Mouse (Mus musculus): ENCODE data around the gene Egr4. TPM values are rescaled to one million over a fixed set of nuclear protein-coding genes. Genes with fewer than 3 reads are reported as not detected.

Egr4 gene
- total RNA-seq (2014; rRNA removed) (0.77 and 0.90 TPM in 2 replicates), polyA plus RNA-seq (2015; fragmentation: Nextera tagmentation; extraction: Ambion mirVana) (0.12 and 0.19 TPM in 2 replicates)

- Histone ChIP-seq H3K27me3 (ENCODE audit: insufficient read depth, low read length) (peaks cover 51% of the 10 kb centered on the region), H3K9me3 (ENCODE audit: low read length) (no peaks in the 10 kb centered on the region), H3K4me1 (ENCODE audit: insufficient read depth, low read length) (peaks cover 6% of the 10 kb centered on the region), H3K27ac (ENCODE audit: low read depth, low read length) (no peak within 1 kb of the TSS), H3K4me2 (ENCODE audit: low read depth, low read length, poor library complexity, severe bottlenecking) (peak within 1 kb of the TSS; percentile 87), H3K4me3 (ENCODE audit: low read depth, low read length) (peak within 1 kb of the TSS; percentile 52), H3K9ac (replicated peaks; ENCODE audit: low read length, poor library complexity, severe bottlenecking) (peak within 1 kb of the TSS; percentile 29; the same call in 1 of the 2 replicates), H3K36me3 (ENCODE audit: insufficient read depth, low read length) (no peaks in the 10 kb centered on the region)
- no peak for TF ChIP-seq CTCF (IDR thresholded peaks at IDR 0.05)
- DNase-seq (ENCODE audit: low spot score) (peak; percentile 74), ATAC-seq (ENCODE audit: low FRiP score) (peak; percentile 74)
- under 1% methylated on average over 33 of the region's 38 CpGs for WGBS
Observed at GRCm38 (mm10) chr6:85513531-85513910, at the start of gene Egr4. Egr4 (minus strand) TSS chr6:85513589.

DNA sequence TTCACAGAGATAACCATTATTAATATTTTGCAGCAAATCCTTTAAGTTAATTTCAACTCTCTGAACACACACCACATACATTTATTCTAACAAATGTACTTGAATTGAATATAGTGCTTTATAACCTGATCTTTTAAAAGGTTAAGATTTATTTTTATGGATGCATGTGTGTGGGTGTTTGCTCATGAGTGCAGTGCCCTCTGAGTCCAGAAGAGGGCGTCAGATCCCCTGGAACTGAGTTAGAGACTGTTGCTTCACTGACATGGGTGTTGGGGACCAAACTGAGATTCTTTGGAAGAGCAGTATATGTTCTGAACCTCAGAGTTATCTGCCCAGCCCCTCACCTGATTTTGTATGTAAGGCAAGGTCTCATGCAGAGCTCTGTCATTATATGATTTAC, 49.0 kb upstream of the Egr4 start:
- no peak overlapping the region for H3K4me3 ChIP-seq (ENCODE audit: low read depth, low read length)
- H3K4me1 ChIP-seq (ENCODE audit: insufficient read depth, low read length) = no peaks in the 10 kb centered on the region
- H3K27me3 ChIP-seq (ENCODE audit: insufficient read depth, low read length) = no peaks in the 10 kb centered on the region
- no peak overlapping the region for H3K27ac ChIP-seq (ENCODE audit: low read depth, low read length)
- WGBS = 38% methylated on average over 1 of the region's 1 CpGs
- no peaks in the 10 kb centered on the region for H3K9me3 ChIP-seq (ENCODE audit: low read length)
- ATAC-seq (ENCODE audit: low FRiP score) = no peak
- DNase-seq (ENCODE audit: low spot score) = no peak
- no peak overlapping the region for H3K4me2 ChIP-seq (ENCODE audit: low read depth, low read length, poor library complexity, severe bottlenecking)
- no peak overlapping the region for H3K9ac ChIP-seq (replicated peaks; ENCODE audit: low read length, poor library complexity, severe bottlenecking)
- H3K36me3 ChIP-seq (ENCODE audit: insufficient read depth, low read length) = no peaks in the 10 kb centered on the region
- peak; percentile 40 for TF ChIP-seq CTCF (IDR thresholded peaks at IDR 0.05)

- no peak for TF ChIP-seq CTCF (IDR thresholded peaks at IDR 0.05)
- WGBS = 89% methylated on average over 5 of the region's 5 CpGs
Observed at GRCm38 (mm10) chr6:85547642-85548041, 34.3 kb upstream of the Egr4 start.

DNA sequence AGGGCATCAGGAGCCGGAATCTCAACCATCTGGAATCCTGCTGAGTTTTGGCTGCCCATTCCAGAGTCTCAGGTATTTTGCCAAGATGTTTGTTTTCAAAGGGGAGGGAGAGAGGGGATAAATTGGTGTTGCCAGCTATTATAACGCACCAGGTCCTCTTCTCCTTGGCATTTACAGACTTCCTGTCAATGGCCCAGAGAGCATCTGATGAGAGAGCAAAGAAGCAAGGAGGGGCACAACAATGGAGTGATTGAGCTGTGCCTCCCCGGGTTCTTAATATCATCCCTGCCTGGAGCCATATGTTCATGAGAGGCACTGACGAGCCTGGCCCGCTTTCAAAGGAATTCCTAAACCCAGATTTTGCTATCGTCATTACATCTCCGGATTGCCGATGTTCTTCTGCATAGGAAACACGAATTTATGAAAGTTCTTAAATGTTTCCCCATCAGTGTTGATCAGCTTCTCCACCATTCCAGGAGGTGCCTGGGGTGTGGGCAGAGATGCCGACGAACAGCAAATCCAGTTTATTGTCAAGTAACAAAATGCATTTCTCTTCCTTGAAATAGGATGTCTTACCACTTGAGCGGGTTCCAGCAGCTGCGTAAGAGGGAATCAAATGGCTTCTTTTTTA, 31.0 kb upstream of the Egr4 start:
- ATAC-seq (ENCODE audit: low FRiP score) (no peak), DNase-seq (ENCODE audit: low spot score) (peak; percentile 66)
- Histone ChIP-seq H3K4me1 (ENCODE audit: insufficient read depth, low read length) (no peaks in the 10 kb centered on the region), H3K27ac (ENCODE audit: low read depth, low read length) (no peak overlapping the region), H3K27me3 (ENCODE audit: insufficient read depth, low read length) (no peaks in the 10 kb centered on the region), H3K36me3 (ENCODE audit: insufficient read depth, low read length) (no peaks in the 10 kb centered on the region), H3K9ac (replicated peaks; ENCODE audit: low read length, poor library complexity, severe bottlenecking) (no peak overlapping the region), H3K9me3 (ENCODE audit: low read length) (no peaks in the 10 kb centered on the region), H3K4me2 (ENCODE audit: low read depth, low read length, poor library complexity, severe bottlenecking) (0 out of 2 replicates have a peak overlapping the region, but pooled peaks have one; percentile 7), H3K4me3 (ENCODE audit: low read depth, low read length) (no peak overlapping the region)
- TF ChIP-seq CTCF (IDR thresholded peaks at IDR 0.05) = no peak
- WGBS = 62% methylated on average over 13 of the region's 13 CpGs

More at GRCm38 (mm10) chr6:85547642-85548041, 34.3 kb upstream of the Egr4 start:
- H3K27me3 ChIP-seq (ENCODE audit: insufficient read depth, low read length) = no peaks in the 10 kb centered on the region
- H3K27ac ChIP-seq (ENCODE audit: low read depth, low read length) = no peak overlapping the region
- DNase-seq (ENCODE audit: low spot score) (no peak), ATAC-seq (ENCODE audit: low FRiP score) (no peak)
- no peak overlapping the region for H3K4me2 ChIP-seq (ENCODE audit: low read depth, low read length, poor library complexity, severe bottlenecking)
- H3K36me3 ChIP-seq (ENCODE audit: insufficient read depth, low read length) = no peaks in the 10 kb centered on the region
- no peaks in the 10 kb centered on the region for H3K9me3 ChIP-seq (ENCODE audit: low read length)
- H3K4me1 ChIP-seq (ENCODE audit: insufficient read depth, low read length) = no peaks in the 10 kb centered on the region
- no peak overlapping the region for H3K9ac ChIP-seq (replicated peaks; ENCODE audit: low read length, poor library complexity, severe bottlenecking)
- H3K4me3 ChIP-seq (ENCODE audit: low read depth, low read length) = no peak overlapping the region

DNA sequence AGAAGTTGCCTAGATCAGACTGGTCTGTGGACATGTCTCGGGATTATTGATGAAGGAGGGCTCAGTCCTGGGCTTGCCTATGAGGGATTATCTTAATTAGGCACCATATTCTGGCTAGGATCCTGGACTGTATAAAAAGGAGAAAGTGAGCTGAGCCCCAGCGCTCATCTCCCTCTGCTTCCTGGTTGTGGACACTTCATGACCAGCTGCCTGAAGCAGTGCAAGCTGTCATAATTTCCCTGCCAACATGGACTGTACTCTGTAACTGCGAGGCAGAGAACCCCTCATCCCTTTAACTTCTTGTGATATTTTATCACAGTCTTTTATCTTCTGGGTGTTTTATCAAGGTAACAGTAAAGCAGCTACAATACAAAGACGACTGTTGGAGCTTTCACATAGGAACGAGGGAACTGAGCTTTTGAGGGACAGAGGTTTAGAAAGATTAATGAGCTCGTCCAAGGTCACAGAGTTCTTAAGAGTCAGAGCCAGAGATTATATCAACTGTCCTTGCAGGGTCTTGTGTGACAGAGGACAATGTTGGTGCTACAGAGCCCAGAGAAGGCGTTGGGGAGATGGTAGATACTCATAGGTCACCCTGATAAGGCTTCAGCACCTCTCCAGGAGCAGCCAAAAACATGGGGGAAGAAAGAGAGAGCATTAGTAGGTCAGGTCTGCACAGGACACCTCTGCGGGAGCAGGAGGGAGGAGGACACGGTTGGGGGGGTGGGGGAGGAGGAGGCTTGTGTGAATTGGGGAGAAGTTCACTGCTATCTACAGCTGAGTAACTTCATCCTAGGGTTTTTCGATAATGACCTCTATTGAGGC, 30.2 kb upstream of the Egr4 start:
- no peak overlapping the region for H3K9ac ChIP-seq (replicated peaks; ENCODE audit: low read length, poor library complexity, severe bottlenecking)
- DNase-seq (ENCODE audit: low spot score) (peak; percentile 9), ATAC-seq (ENCODE audit: low FRiP score) (no peak)
- no peak overlapping the region for H3K4me2 ChIP-seq (ENCODE audit: low read depth, low read length, poor library complexity, severe bottlenecking)
- no peak overlapping the region for H3K4me3 ChIP-seq (ENCODE audit: low read depth, low read length)
- no peaks in the 10 kb centered on the region for H3K4me1 ChIP-seq (ENCODE audit: insufficient read depth, low read length)
- no peaks in the 10 kb centered on the region for H3K36me3 ChIP-seq (ENCODE audit: insufficient read depth, low read length)
- H3K27me3 ChIP-seq (ENCODE audit: insufficient read depth, low read length) = no peaks in the 10 kb centered on the region
- H3K27ac ChIP-seq (ENCODE audit: low read depth, low read length) = no peak overlapping the region
- TF ChIP-seq CTCF (IDR thresholded peaks at IDR 0.05) = no peak
- WGBS = 77% methylated on average over 10 of the region's 10 CpGs
- no peaks in the 10 kb centered on the region for H3K9me3 ChIP-seq (ENCODE audit: low read length)

DNA sequence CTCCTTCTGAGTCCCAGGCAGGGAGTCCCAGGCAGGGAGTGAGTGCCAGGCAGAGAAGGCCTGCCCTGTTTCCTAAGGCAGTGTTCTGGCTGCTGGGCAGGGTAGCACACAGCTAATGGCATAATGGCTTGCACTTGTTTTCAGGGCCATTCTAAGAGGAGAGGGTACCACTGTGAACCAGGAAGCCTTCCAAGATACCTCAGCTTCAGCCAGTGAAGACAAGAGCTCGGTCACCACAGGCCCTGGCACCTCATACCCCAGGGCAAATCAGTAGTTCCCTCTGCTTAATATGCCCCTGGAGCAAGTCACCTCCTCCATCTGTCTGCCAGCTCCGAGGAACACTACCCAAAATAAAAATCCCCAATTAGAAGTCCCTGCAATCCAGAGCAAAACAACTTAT, 9.4 kb upstream of the Egr4 start:
- WGBS = 71% methylated on average over 2 of the region's 2 CpGs
- Histone ChIP-seq H3K27ac (ENCODE audit: low read depth, low read length) (no peak overlapping the region), H3K4me3 (ENCODE audit: low read depth, low read length) (no peak overlapping the region), H3K9ac (replicated peaks; ENCODE audit: low read length, poor library complexity, severe bottlenecking) (no peak overlapping the region), H3K9me3 (ENCODE audit: low read length) (no peaks in the 10 kb centered on the region), H3K36me3 (ENCODE audit: insufficient read depth, low read length) (no peaks in the 10 kb centered on the region), H3K4me1 (ENCODE audit: insufficient read depth, low read length) (no peaks in the 10 kb centered on the region; the same call in 1 of the 2 replicates), H3K27me3 (ENCODE audit: insufficient read depth, low read length) (no peaks in the 10 kb centered on the region), H3K4me2 (ENCODE audit: low read depth, low read length, poor library complexity, severe bottlenecking) (no peak overlapping the region)
- no peak for ATAC-seq (ENCODE audit: low FRiP score)
- no peak for DNase-seq (ENCODE audit: low spot score)
- no peak for TF ChIP-seq CTCF (IDR thresholded peaks at IDR 0.05)
